15 mouse cellular contexts compared by ENCODE assay signal in genomic region chr9:62338636-62339191, GRCm38 (mm10). TPM values are rescaled to one million over a fixed set of nuclear protein-coding genes. Genes with fewer than 3 reads are reported as not detected.
A peak's percentile ranks its signal among the peaks of the same experiment; 100 is the strongest.
DNase-seq lines count a peak whose midpoint lies in the region; ATAC-seq and TF ChIP-seq lines count a peak whose summit lies in the region.
"Had no signal": no experiment of that assay in that cellular context is flagged by ENCODE, and none has a peak within 500 bp of the region (broad histone marks: within the 10 kb centered on the region; RNA-seq: fewer than 3 reads in every experiment).

No protein-coding gene starts in this region.

- no peaks in the 10 kb centered on the region for H3K27me3 ChIP-seq in kidney, embryonic 15.5 days
- H3K27me3 ChIP-seq in ES-Bruce4 (ENCODE audit: control insufficient read depth, insufficient read depth, low read length, poor library complexity, severe bottlenecking) (no peaks in the 10 kb centered on the region), MEL (ENCODE audit: control insufficient read depth in 1 of 2, insufficient read depth in 2 of 2, low read length in 2 of 2) (no peaks in the 10 kb centered on the region)
- H3K27me3 ChIP-seq: midbrain, embryonic 15.5 days had no signal

- peaks cover 12% of the 10 kb centered on the region; the same call in 1 of the 2 replicates for H3K4me1 ChIP-seq in kidney, embryonic 15.5 days
- H3K4me1 ChIP-seq in ES-Bruce4 (ENCODE audit: control insufficient read depth, insufficient read depth, low read length) (peaks cover 1% of the 10 kb centered on the region), MEL (ENCODE audit: control insufficient read depth in 1 of 2, insufficient read depth in 2 of 2, low read length in 2 of 2) (peaks cover 2% of the 10 kb centered on the region in 2 experiments; a peak in 2 of 4 replicates)

- 89% methylated on average over 9 of the region's 9 CpGs for WGBS in kidney, embryonic 15.5 days

- no peak for TF ChIP-seq RAD21 in MEL (IDR thresholded peaks at IDR 0.05; ENCODE audit: low read depth, low read length)

- no peak for ATAC-seq in kidney, embryonic 15.5 days (replicated peaks; ENCODE audit: low FRiP score)
- ATAC-seq: CD4-positive, CD25-positive, alpha-beta regulatory T cell, adult 4 months; hindbrain, postnatal 0 days; midbrain, embryonic 15.5 days had no signal

- TF ChIP-seq POLR2A in ES-Bruce4 (IDR thresholded peaks at IDR 0.05; ENCODE audit: insufficient read depth, low read length) = no peak
- TF ChIP-seq POLR2A in MEL (IDR thresholded peaks at IDR 0.05; ENCODE audit: control insufficient read depth in 1 of 2, insufficient read depth in 1 of 2, low read depth in 1 of 2, low read length in 2 of 2, poor library complexity in 1 of 2) = no peak

- no peaks in the 10 kb centered on the region for H3K36me3 ChIP-seq in kidney, embryonic 15.5 days
- H3K36me3 ChIP-seq in ES-Bruce4 (ENCODE audit: control insufficient read depth, insufficient read depth, low read length, poor library complexity, severe bottlenecking) (no peaks in the 10 kb centered on the region), MEL (ENCODE audit: control insufficient read depth in 1 of 2, insufficient read depth in 2 of 2, low read length in 2 of 2) (peaks cover 0 to 5% of the 10 kb centered on the region in 2 experiments; a peak in 2 of 4 replicates)
- H3K36me3 ChIP-seq: liver, embryonic 13.5 days; midbrain, embryonic 15.5 days had no signal

- H3K4me3 ChIP-seq in gastrocnemius, adult 2 months = peak overlapping the region; percentile 29
- H3K4me3 ChIP-seq in kidney, embryonic 15.5 days (replicated peaks) = no peak overlapping the region
- H3K4me3 ChIP-seq in ES-Bruce4 (ENCODE audit: low read depth, low read length) (no peak overlapping the region), MEL (ENCODE audit: control insufficient read depth in 1 of 2, insufficient read depth in 1 of 2, low read depth in 2 of 2, low read length in 2 of 2) (no peak overlapping the region)
- H3K4me3 ChIP-seq: liver, embryonic 13.5 days; midbrain, embryonic 15.5 days had no signal

- H3K9ac ChIP-seq in kidney, embryonic 15.5 days = no peak overlapping the region
- H3K9ac ChIP-seq in ES-Bruce4 (ENCODE audit: low read depth, poor library complexity, severe bottlenecking) = no peak overlapping the region
- H3K9ac ChIP-seq in MEL (ENCODE audit: control insufficient read depth, low read depth, low read length, poor library complexity, severe bottlenecking) = no peak overlapping the region
- H3K9ac ChIP-seq: liver, embryonic 13.5 days; midbrain, embryonic 15.5 days had no signal

- no peaks in the 10 kb centered on the region for H3K9me3 ChIP-seq in kidney, embryonic 15.5 days (replicated peaks)
- H3K9me3 ChIP-seq in ES-Bruce4 (replicated peaks; ENCODE audit: control insufficient read depth, insufficient read depth, low read length, poor library complexity, severe bottlenecking) = no peaks in the 10 kb centered on the region
- H3K9me3 ChIP-seq in MEL (replicated peaks; ENCODE audit: insufficient read depth, low read length) = no peaks in the 10 kb centered on the region
- H3K9me3 ChIP-seq: liver, embryonic 13.5 days; midbrain, embryonic 15.5 days had no signal

- no peak for DNase-seq in gastrocnemius, adult 2 months
- no peak for DNase-seq in gastrocnemius, postnatal 10 days
- no peak for DNase-seq in kidney, adult 18-20 months
- no peak for DNase-seq in MEL (ENCODE audit: low read depth, low spot score)
- DNase-seq in layer of hippocampus, postnatal 10 days (ENCODE audit: low spot score in 2 of 2) = no peak
- DNase-seq: embryo, embryonic 11 days; liver, embryonic 13.5 days; thymus, adult 2 months had no signal

- intact Hi-C loops in gastrocnemius, adult 2 months (cut with DNase I) = no loop called here

- H3K4me2 ChIP-seq in kidney, embryonic 15.5 days = no peak overlapping the region
- H3K4me2 ChIP-seq: liver, embryonic 13.5 days had no signal

- H3K79me2 ChIP-seq in MEL (ENCODE audit: control insufficient read depth, insufficient read depth, low read length, poor library complexity) = peaks cover 32% of the 10 kb centered on the region

- peak overlapping the region; percentile 73 for H3K27ac ChIP-seq in gastrocnemius, adult 2 months
- peak overlapping the region; percentile 45 for H3K27ac ChIP-seq in kidney, embryonic 15.5 days
- H3K27ac ChIP-seq in ES-Bruce4 (ENCODE audit: insufficient read depth, low read length) (peak overlapping the region; percentile 79), MEL (ENCODE audit: control insufficient read depth, low read depth, low read length) (no peak overlapping the region)
- H3K27ac ChIP-seq: hindbrain, postnatal 0 days; liver, embryonic 13.5 days; midbrain, embryonic 15.5 days had no signal

- TF ChIP-seq EP300 in ES-Bruce4 (IDR thresholded peaks at IDR 0.05; ENCODE audit: insufficient read depth, low read depth, low read length) (0 out of 2 replicates have a peak, but pooled peaks have one; percentile 10), MEL (IDR thresholded peaks at IDR 0.05; ENCODE audit: low read depth in 1 of 2, low read length in 2 of 2) (no peak)

- TF ChIP-seq CTCF in gastrocnemius, adult 2 months (IDR thresholded peaks at IDR 0.05) = no peak
- TF ChIP-seq CTCF in ES-Bruce4 (IDR thresholded peaks at IDR 0.05; ENCODE audit: low read depth, low read length) = no peak
- no peak for TF ChIP-seq CTCF in MEL (IDR thresholded peaks at IDR 0.05 in 2 of 3, conservative IDR thresholded peaks at IDR 0.05 in 1 of 3; ENCODE audit: control insufficient read depth in 1 of 3, insufficient read depth in 1 of 3, low read depth in 2 of 3, low read length in 3 of 3, poor library complexity in 1 of 3, severe bottlenecking in 1 of 3)

TF ChIP-seq in MEL, 35 proteins besides CTCF, POLR2A, EP300 and RAD21:
- peak; percentile 37 for TF ChIP-seq TAL1 (IDR thresholded peaks at IDR 0.05; ENCODE audit: low read length)
- TF ChIP-seq TBP (IDR thresholded peaks at IDR 0.05; ENCODE audit: low read depth, low read length) = no peak

RNA-seq across cellular contexts. Expression of gene Anp32a, which starts 2.4 kb away (rescaled TPM):
- total RNA-seq in gastrocnemius, adult 2 months (2021) = 10 to 100 TPM; 62.8 to 88.2 TPM
- total RNA-seq in gastrocnemius, postnatal 10 days (2021) = 10 to 100 TPM; 85.7 to 96.6 TPM
- 217 and 225 TPM in 2 replicates for polyA plus RNA-seq in kidney, embryonic 15.5 days (2015; fragmentation: Nextera tagmentation; extraction: Ambion mirVana)
- polyA plus RNA-seq in ES-Bruce4 (2011; ENCODE audit: insufficient read depth, insufficient read length, low read depth, missing spikeins) (779 and 784 TPM in 2 replicates), MEL (2012; ENCODE audit: insufficient read depth in 1 of 2, insufficient read length in 2 of 2, low read depth in 1 of 2, low replicate concordance in 2 of 2, missing spikeins in 1 of 2) (100 to 1,000 TPM; 362 to 516 TPM)
- total RNA-seq in MEL (2012; rRNA removed) = 182 and 205 TPM in 2 replicates
- 100 to 1,000 TPM; 224 to 231 TPM for total RNA-seq in layer of hippocampus, postnatal 10 days (2021)

RNA-seq across cellular contexts. Expression of gene Spesp1, which starts 56.7 kb away (rescaled TPM):
- not detected for total RNA-seq in gastrocnemius, adult 2 months (2021)
- total RNA-seq in gastrocnemius, postnatal 10 days (2021) = not detected
- polyA plus RNA-seq in kidney, embryonic 15.5 days (2015; fragmentation: Nextera tagmentation; extraction: Ambion mirVana) = not detected in 2 replicates
- not detected in 2 replicates for polyA plus RNA-seq in ES-Bruce4 (2011; ENCODE audit: insufficient read depth, insufficient read length, low read depth, missing spikeins)
- not detected in 2 replicates for total RNA-seq in MEL (2012; rRNA removed)
- polyA plus RNA-seq in MEL (2012; ENCODE audit: insufficient read depth in 1 of 2, insufficient read length in 2 of 2, low read depth in 1 of 2, low replicate concordance in 2 of 2, missing spikeins in 1 of 2) = not detected
- total RNA-seq in layer of hippocampus, postnatal 10 days (2021) = under 1 TPM in 1 of 2 experiments, not detected in 1; 0.11 TPM
- total RNA-seq: adrenal gland, postnatal 14 days; hindbrain, postnatal 0 days had no signal
- polyA plus RNA-seq: CD4-positive, CD25-positive, alpha-beta regulatory T cell, adult 4 months; hindbrain, postnatal 0 days; liver, embryonic 13.5 days; midbrain, embryonic 15.5 days; neural tube, embryonic 11.5 days had no signal
